14 mouse cellular contexts compared by ENCODE assay signal in the genomic region with DNA sequence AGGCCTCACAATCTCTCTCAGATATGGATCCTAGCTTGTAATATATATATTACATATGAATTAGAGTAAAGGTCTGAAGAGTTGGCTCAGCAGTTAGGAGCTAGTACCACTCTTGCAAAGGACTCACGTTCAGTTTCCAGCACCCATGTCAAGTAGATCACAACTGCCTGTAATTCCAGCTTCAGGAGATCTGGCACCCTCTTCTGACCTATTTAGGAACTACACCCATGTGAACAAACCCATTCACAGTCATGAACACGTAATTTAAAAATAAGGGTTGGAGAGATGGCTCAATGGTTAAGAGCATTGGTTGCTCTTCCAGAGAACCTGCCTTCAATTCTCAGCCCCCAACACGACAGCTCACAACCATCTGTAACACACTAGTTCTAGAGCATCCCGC. TPM values are rescaled to one million over a fixed set of nuclear protein-coding genes. Genes with fewer than 3 reads are reported as not detected.
DNase-seq lines count a peak whose midpoint lies in the region; TF ChIP-seq lines count a peak whose summit lies in the region.
"Had no signal": no experiment of that assay in that cellular context is flagged by ENCODE, and none has a peak within 500 bp of the region (broad histone marks: within the 10 kb centered on the region; RNA-seq: fewer than 3 reads in every experiment).

No protein-coding gene starts in this region.

- no peak overlapping the region for H3K27ac ChIP-seq in cerebellum, adult 2 months (ENCODE audit: insufficient read depth, low read length)
- H3K27ac ChIP-seq in left cerebral cortex, adult 2 months, result no peak overlapping the region
- H3K27ac ChIP-seq: hindbrain, embryonic 12.5 days; limb, embryonic 12.5 days had no signal

- no peak overlapping the region for H3K4me3 ChIP-seq in cerebellum, adult 2 months (replicated peaks; ENCODE audit: insufficient read depth, low read depth, low read length)
- H3K4me3 ChIP-seq in left cerebral cortex, adult 2 months, result no peak overlapping the region
- H3K4me3 ChIP-seq: hindbrain, embryonic 12.5 days; limb, embryonic 12.5 days had no signal

- no peaks in the 10 kb centered on the region for H3K27me3 ChIP-seq in cerebellum, adult 2 months (ENCODE audit: control insufficient read depth, insufficient read depth, low read length)
- H3K27me3 ChIP-seq: hindbrain, embryonic 12.5 days; limb, embryonic 12.5 days had no signal

- peak in 1 of 2 experiments; percentile 1 for DNase-seq in cerebellum, adult 2 months
- DNase-seq in cerebellum, adult 8-10 months, result no peak
- DNase-seq in left cerebral cortex, adult 2 months (ENCODE audit: extremely low spot score in 1 of 2, low spot score in 2 of 2), result no peak
- DNase-seq in left cerebral cortex, adult 9 months (ENCODE audit: low spot score in 2 of 2), result no peak
- DNase-seq in 3T3-L1 (ENCODE audit: low read depth, low spot score) (peak; percentile 46), R1 (ENCODE audit: low read depth, low spot score) (peak; percentile 83)
- no peak for DNase-seq in adrenal gland, adult 2 months
- DNase-seq in spleen, postnatal 4 days (ENCODE audit: low spot score in 2 of 2), result no peak
- DNase-seq: adrenal gland, postnatal 25 days; gastrocnemius, postnatal 25 days had no signal

- H3K4me1 ChIP-seq in cerebellum, adult 2 months (ENCODE audit: control insufficient read depth, insufficient read depth, low read length), result peaks cover 6% of the 10 kb centered on the region; the same call in 1 of the 2 replicates
- H3K4me1 ChIP-seq: limb, embryonic 12.5 days had no signal

- no peak for TF ChIP-seq POLR2A in cerebellum, adult 2 months (IDR thresholded peaks at IDR 0.05; ENCODE audit: borderline replicate concordance, insufficient read depth, low read length)

- intact Hi-C loops in left cerebral cortex, adult 2 months (cut with DNase I), result no loop called here

- peak; percentile 13; the same call in 1 of the 2 replicates for TF ChIP-seq CTCF in cerebellum, adult 2 months (IDR thresholded peaks at IDR 0.05; ENCODE audit: borderline replicate concordance, insufficient read depth, low read depth, low read length)
- peak; percentile 47 for TF ChIP-seq CTCF in left cerebral cortex, adult 2 months (IDR thresholded peaks at IDR 0.05)

- WGBS in cerebellum, adult 2 months, result 94% methylated on average over 4 of the region's 4 CpGs

RNA-seq across cellular contexts. Expression of gene Zhx3, which starts 3.3 kb away (rescaled TPM):
- polyA plus RNA-seq in cerebellum, adult 2 months (2012; rRNA removed), result 26.2 and 27.7 TPM in 2 replicates
- 10 to 100 TPM; 67.8 to 81.4 TPM for total RNA-seq in left cerebral cortex, adult 2 months (2021)
- total RNA-seq in adrenal gland, adult 2 months (2021), result 100 to 1,000 TPM in 1 of 2 experiments, 10 to 100 TPM in 1; 54.7 to 103 TPM
- 17.6 and 20.3 TPM in 2 replicates for polyA plus RNA-seq in adrenal gland, adult 2 months (2012; rRNA removed)

RNA-seq across cellular contexts. Expression of gene Lpin3, which starts 4.4 kb away (rescaled TPM):
- 2.3 and 2.4 TPM in 2 replicates for polyA plus RNA-seq in cerebellum, adult 2 months (2012; rRNA removed)
- total RNA-seq in left cerebral cortex, adult 2 months (2021), result 1 to 10 TPM in 1 of 2 experiments, under 1 TPM in 1; 0.65 to 1.8 TPM
- total RNA-seq in adrenal gland, adult 2 months (2021), result 10 to 100 TPM; 43.2 to 48.5 TPM
- polyA plus RNA-seq in adrenal gland, adult 2 months (2012; rRNA removed), result 27.6 and 38.0 TPM in 2 replicates
- total RNA-seq: neutrophil, adult 5-6 weeks had no signal

RNA-seq across cellular contexts. Expression of gene Emilin3, which starts 36.0 kb away (rescaled TPM):
- 6.4 and 7.6 TPM in 2 replicates for polyA plus RNA-seq in cerebellum, adult 2 months (2012; rRNA removed)
- total RNA-seq in left cerebral cortex, adult 2 months (2021), result under 1 TPM; 0.45 to 0.49 TPM
- not detected for total RNA-seq in adrenal gland, adult 2 months (2021)
- polyA plus RNA-seq in adrenal gland, adult 2 months (2012; rRNA removed), result 0.06 and 0.07 TPM in 2 replicates
- total RNA-seq: adrenal gland, postnatal 25 days; neutrophil, adult 5-6 weeks had no signal
- polyA plus RNA-seq: spleen, adult 2 months had no signal

Comparison
In these comparisons a context has a peak if more than half of its experiments do, and no peak if none do; other contexts are left out.
1. DNase-seq: peak in 3T3-L1 (single experiment) and R1 (single experiment); none in cerebellum, adult 8-10 months (single experiment), left cerebral cortex, adult 2 months (0 of 2), left cerebral cortex, adult 9 months (0 of 2), adrenal gland, adult 2 months (single experiment) and spleen, postnatal 4 days (0 of 2).
2. RNA of gene Lpin3, which starts 4.4 kb away (total RNA-seq): 43.2 to 48.5 TPM in adrenal gland, adult 2 months; 0.65 to 1.8 TPM in left cerebral cortex, adult 2 months; every median in the first group is over 10 times any median in the second.